Mouse (Mus musculus): ENCODE measurements at regions not wholly inside any gene's neighbourhood (a gene's known extent, or its start where the extent isn't known, plus 50 kb on each side); places are given as distances from the start of the nearest gene placed in this dataset.
"Not testable (repeated sequence)": the region's sequence is repeated elsewhere in the genome, so short reads cannot be mapped to it uniquely, and the experiment has no call there.

DNA sequence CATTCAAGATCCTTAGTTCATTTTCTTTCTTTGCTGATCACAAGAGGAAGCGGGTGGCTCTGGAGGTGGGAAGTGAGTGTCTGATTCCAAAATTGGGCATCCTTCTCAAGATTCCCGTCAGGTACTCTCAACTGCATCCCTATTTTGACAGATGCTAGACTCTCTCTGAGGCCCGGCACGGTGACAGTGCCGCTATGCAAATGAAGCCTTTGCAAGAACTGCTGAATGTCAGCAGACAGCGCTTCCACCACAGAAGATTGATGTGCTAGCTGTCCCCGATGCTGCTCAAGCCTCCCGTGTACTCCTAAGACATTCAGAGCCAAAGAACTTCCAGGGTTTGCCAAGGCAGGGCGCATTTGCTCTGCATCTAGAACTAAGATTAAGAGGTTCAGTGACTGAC is 50.9 kb upstream of the Cpne4 start:
- no peak for DNase-seq

DNA sequence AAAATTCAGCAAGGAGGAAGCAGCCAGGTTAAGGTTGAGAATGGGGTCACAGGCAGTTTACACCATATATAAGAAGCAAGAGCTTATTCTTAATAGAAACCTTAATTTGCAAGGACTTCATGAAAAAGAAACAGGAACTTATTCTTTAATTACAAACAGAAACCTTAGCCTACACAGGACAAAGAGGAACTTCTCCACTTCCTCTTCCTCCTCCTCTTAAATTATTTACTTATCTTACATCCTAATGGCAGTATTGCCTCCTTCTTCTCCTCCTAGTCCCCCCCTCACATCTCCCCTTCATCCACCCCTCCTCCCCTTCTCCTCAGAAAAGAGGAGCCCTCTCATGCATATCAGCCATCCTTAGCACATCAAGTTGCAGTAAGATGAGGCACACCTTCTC is 56.4 kb upstream of the Cpne4 start:
- no peak for DNase-seq

DNA sequence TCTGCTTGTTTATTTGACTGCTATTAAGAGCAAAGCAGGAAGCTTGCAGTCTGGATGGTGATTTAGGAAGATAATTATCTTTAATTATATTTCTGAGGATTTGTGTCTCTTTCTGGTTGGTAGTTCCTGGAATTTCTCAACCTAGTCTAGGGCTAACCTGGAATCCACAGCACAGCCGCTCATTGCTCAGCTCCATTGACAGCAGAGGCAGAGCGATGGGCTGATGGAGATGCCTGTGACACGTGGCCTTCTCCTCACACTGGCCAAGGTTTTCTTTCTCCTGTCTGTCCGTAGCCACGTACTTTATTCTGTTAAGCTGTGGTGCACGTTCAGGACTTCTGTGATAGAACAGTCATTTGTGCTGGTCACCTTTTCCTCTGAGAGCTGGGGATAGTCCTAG is 57.7 kb upstream of the Cpne4 start:
- no peak for DNase-seq

DNA sequence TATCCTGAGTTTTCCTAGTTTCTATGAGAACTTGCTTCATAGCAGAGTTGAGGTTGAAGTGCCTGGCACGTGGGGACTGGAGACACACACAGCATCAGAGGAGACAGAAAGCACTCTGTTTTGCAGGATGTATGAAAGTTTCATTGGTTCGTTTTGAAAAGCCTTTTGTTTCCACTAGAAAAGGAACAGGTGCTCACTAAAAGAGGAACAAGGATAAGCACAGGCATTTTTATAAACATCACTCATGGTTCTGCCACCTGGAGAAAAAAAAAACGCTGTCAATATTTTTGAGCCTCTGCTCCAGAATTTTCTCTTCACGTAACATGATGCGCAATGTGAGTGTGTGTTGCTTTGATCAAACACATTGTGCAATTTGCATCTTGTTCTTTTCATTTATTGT is 64.6 kb upstream of the Cpne4 start:
- DNase-seq, result no peak

DNA sequence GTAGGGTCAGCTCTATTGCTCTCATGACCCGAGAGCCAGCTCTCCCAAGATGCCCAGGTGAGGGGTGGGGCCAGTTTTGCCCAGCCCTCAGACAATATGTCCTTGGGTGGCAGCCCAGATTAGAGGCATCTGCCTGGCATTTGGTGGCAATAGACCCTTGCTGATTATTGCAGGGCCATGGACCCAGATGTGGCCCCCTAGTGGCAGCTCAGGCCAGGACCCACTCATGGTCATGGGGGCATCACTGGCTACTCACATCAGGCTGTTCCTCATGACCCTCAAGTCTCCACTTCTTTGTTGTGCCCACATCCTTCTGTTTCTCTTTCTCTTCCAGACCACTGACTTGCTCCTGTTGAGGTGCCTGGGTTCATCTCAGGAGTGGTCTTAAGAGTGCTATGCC is 66.4 kb upstream of the Cpne4 start:
- peak in 1 of 2 experiments; percentile 6 for DNase-seq

DNA sequence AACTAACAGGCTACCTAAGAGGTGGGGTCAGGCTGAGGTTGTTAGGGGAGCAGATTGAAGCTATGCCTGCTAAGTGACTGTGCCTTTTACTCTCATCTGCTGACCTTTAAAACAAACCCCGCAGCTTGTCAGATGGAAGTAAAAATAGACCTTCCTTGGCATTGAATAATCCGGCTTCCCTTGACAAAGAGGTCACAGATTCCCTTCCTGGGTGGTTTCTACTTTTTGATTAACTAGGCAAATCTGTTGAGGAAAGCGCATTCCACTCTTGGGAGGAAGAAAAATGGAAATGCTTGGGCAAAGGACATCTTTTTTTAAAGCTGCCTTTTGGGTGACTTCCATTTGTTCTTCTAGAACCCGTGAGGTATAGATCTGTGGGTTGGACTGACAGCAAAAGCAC is 72.3 kb upstream of the Cpne4 start:
- no peak for DNase-seq

DNA sequence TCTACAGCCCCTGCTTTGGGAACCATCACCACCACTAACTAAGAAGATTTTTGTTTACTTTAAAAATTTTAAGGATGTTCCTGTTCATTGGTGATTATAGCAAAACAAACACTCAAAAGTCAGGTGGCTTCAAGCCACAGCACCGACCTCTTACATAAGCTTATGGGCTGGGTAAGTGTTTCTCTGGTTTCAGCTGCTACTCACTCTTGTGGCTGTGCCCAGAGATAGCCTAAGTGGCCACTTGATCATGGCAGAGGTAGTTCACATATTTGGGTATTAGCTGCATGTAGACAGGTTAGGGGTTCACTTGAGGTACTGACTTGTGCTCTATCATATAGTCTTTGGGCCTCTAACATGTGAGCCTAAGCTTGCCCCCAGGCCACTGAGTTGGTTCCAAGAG is 79.8 kb upstream of the Cpne4 start:
- peak; percentile 10 to 54 for DNase-seq

DNA sequence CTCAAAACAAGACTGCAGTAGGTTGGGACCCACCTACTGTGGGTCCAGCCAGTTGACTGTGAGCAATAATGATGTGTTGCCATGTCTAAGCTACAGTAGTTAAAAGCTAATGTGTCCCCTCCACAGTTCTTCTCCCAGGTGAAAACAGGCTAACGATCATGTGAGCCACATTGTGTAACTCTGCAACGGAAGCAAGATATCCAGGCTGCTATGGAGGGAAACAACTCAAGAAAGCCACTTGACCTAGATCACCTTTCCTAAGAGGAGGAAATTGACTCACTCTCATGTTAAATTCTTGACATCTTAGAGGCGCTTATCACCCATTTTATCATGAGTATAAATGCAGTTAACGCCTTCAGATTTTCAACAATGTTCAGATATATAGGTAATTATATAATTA is 83.4 kb upstream of the Cpne4 start:
- peak in 1 of 2 experiments; percentile 8 for DNase-seq

DNA sequence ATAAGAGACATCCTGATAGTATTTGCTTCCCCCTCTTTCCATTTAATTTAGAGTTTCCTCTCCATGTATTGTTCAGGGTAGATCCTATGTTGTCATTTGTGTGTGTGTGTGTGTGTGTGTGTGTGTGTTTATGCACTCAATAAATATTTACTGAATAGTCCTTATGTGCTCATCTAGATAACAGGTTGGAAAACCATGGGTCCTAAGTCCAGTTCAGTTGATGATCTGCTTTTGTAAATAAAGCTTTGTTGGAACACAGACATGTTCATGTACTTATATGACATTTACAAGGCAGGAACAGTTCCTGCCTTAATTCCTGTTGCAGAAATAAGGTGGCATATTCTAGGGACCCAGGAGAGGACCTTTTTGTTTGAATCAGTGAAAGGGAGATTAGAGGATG is 87.0 kb upstream of the Cpne4 start:
- DNase-seq, result no peak

DNA sequence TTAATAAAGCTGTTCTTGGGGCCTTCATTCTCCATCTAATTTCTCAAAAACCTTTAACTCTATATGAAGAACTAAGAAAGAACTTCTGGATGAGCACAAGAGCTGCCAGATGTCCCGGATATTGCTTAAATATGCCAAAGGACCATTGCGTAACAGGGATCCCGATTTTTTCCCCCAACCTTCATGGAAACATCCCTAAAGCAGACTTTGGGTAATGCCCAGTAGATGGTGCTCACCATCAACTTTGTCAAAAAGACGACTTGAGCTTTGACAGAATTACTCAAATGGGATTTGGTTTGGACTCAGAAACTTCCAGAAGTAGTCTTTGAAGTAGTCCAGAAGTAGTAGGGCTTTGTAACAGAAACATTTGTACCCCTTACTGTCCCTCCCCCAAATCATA is 89.5 kb upstream of the Cpne4 start:
- DNase-seq, result no peak

DNA sequence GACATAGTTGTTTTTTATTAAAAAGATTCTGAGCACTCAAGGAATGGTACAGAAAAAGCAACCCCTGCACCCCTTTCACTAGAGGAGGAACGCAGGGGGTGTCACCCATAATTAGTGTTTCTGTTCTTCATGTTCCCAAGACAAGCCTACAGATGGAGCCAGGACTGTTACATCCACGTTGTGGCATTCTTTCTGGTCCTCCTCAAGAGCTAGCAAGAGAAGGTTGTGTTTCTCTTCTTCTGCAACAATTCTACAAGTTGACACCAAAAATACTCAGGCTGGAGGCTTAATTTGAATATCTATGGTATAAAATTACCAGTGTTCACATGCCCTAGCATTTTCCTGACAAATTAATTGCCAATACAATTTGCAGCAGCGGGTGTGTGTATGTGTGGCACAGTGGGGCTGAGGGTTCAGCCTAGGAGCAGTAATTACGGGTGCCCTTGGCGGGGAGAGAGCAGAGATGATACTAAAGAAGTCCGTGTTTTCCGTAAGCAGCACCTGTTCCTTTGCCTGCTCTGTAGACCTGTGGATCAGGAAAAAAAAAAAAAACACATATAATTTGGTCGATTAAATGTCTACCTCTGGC is 98.4 kb upstream of the Cpne4 start:
- no peak for DNase-seq

DNA sequence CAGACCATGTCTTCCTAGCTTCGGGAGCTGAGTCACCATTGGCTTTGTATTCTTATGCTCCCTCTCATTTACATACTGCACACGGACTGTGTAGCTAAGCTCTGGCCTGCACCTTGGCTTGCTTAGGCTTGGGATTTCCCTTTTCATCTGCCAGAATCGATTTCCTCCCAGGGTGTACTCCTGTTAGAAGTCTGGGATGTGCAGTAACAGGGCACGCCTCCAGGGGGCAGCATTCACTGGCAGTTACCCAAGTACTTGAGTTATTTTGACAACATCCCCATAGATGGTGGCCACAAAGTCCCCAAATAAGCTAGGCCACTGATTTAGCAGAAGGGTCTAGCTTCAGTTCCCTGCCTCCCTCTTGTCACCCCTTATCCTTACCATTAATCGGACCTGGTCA is 102.2 kb upstream of the Cpne4 start:
- peak; percentile 36 to 52 for DNase-seq

DNA sequence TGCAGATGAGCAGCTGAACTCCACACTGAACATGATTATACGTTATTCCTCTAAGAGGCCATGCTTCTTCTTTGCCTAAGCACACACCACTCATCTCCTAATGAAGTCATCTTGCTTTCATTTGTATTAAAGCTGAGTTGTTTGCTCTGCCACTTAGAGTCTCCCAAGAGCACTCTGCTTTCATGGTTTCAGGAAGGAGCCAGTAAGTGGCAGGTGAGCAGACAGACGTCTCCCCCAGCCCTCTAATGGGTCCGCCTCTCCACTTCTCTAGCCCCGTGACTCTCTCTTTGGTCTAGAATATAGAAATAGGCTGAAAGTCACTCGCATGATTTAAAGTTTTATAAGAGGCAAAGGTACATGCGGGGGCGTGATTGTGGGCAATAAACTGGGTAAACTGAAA is 103.8 kb upstream of the Cpne4 start:
- peak; percentile 34 to 66 for DNase-seq

DNA sequence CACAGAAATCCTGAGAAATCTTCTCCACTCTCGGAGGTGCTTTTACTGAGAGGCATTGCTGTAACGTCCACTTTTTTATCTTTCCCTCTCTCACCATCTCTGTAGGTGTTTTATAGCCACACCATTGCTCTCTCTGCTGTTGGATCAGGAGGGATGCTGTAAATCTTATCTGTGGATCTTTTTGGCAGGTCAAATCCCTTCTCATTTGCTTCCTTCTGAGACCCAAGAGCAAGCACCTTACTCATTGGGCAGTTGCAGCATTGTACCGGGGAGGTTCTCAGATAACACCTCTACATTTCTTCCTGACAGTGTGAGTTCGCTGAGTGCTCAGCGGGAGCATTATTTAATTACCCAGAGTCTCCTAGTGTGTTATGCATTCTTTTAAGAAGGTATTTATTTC is 75.5 kb upstream of the Acpp start:
- no peak for DNase-seq

DNA sequence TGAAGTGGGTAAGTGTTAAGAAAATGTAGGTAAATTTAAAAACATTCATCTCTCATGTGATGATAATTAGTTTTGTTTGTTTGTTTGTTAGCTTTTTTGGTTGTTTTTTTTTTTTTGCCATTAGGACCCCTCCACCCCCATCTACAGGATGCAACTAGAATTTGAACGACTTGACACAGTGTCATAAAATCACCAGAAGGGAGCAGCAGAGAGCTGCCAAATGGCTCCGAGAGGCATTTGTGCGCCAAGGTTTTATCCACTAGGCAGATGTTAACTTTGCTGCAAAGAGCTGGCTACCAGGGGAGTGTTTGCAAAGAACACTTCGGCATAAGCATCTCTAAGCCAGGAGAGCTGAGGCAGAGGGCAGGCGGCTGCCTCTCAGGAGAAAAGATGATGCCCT is 72.7 kb upstream of the Acpp start:
- peak; percentile 32 to 54 for DNase-seq

DNA sequence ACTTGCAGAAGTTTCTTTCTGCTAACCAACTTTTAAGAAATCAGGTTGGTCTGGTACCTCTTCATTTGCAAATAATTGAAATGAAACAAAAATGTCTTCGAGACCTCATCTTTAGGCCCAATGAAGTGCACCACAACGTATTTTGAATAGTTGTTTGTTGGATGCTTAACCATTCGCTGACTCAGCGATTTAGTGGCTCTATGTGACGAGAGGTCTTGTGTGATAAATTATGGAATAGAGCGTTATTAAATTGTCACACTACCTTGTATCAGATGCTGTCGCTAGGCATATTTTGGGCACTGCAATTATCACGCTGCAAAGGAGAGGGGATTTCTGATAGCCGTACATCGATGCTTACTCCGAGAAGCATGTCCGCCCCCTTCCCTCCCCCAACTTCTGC is 71.8 kb upstream of the Acpp start:
- no peak for DNase-seq

DNA sequence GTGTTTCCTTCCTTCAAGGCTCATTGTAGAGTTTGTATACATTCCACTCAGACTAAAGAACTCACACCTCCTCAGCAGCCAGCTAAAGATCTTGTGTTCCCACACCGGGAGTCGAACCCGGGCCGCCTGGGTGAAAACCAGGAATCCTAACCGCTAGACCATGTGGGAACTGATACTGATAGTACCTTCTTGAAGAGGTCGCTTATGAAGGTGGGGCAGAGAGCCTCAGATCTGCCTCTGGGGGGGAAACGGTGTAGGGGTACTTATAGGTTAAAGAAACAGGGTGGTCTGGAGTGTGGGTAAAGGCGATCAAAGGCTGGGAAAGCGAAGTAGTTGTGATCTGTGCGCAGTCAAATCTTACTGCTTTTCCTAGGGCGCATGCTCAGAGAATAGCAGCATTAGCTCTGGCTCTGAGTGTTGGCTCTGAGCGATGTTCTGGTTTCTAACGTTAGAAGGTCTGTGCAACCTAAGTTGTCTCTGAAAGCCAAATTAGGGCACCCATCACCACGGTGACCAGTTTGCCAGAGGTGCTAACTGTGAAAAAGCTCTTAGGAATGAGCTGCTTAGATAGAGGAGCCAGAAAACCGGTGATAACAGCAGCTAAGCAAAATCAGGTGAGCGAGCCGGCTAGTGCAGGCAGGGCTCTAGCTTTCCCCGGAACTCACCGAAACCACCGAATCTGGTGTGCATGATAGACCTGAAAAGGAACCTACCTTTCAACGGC is 71.2 kb upstream of the Acpp start:
- DNase-seq, result peak in 1 of 2 experiments; percentile 16

DNA sequence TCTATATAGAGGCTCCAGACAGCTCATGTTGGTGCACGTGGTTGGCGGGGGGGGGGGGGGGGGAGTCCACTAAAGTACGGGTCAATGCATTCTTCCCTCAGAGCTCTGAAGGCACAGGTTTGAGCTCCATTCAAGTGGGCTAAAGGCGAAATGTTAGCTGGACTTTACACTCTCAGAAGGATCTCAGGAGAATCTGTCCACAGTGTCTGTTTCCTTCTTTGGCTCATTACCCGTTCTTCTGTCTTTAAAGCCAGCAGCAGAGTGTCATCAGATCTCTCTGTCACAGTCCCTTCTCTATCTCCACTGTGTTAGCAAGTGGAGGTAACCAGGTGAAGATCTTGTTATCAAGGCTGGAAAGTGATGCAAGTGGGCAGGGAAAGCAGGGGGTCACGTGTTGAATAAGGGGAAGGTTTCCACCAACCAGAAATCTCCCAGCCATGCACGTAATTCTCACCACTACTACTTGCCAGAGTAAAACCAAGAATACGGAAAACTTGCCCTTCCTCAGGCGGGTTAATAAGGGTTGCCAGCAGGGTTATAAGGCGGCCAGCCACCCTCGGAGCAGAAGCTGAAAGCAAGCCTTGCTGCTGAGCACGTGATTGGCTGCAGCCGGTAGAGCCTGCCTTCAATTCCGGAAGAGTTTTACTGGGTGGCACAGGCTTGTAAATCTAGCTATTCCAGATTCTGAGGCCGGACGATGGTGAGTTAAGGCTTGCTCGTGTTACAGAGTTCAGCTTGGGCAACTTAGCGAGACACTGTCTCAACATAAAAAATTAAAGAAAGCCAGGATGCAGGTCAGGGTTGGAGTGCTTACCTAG is 70.2 kb upstream of the Acpp start:
- DNase-seq, result peak; percentile 26 to 47

DNA sequence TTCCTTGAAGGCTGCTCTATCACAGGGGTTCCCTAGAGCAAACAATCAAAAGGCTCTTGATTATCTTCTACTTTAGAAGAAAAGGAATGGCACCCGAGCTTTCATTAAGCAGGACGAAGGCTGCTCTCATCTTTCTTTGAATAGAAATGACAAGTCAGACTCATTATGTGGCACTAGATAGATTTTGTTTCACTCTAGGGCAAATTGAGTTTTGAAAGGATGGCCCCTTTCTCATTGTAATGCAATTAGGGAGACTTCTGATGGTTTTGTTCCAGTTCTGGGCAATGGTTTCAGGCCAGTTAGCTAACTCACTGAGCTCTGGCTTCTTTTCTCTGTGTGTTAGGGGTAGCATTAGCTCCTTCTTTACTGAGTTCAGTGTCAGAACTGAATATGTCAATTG is 69.5 kb upstream of the Acpp start:
- no peak for DNase-seq

DNA sequence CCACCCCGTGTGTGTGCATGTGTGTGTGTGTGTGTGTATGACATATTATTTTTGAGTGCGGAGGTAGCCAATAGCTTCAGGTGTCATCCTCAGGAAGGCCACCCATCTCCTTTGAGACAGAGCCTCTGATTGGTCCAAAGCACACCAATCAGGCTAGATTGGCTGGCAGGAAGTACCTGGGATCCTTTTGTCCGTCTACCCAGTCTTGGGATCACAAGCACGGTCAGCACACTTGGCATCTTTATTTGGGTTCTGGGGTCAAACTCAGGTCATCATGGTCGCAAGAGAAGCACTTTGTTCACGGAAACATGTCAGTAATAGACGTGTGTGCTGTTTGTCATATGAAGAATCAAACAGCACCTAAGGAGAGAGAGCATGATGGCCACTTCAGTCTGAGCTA is 68.9 kb upstream of the Acpp start:
- no peak for DNase-seq

DNA sequence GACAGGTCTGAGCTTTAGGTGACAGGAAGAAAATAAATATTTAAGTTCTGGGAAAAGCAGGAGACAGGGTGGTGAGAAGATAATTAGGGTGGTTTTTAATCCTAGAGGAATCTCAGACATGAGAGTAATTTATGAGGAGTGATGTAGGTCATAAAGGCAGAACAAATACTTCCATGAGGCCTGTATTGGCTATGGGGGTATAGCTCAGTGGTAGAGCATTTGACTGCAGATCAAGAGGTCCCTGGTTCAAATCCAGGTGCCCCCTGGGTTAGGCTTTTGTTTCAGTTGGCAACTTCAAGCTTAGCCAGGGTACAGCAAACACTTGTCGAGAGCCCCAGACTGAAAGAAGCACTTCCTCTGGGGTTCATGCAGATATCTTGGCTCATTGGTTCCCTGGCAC is 66.3 kb upstream of the Acpp start:
- no peak for DNase-seq

DNA sequence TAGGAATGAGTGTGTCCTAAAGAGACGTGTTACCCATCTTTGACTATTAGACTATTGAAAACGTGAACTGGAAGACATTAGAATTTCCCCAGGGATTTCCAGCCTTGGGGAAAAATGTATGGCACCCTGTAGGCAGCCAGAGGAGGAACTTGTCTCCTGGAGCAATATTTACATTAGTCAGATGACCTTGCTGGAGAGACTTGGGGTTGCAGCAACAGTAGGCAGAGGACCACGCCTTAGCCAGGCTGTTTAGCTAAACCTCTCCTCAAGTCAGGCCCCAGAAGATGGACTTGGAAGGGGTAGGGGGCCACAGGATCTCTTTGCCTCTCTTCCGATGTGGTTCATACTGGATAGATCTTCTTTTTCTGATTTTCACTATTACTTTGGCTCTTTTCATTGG is 64.1 kb upstream of the Acpp start:
- DNase-seq, result no peak

DNA sequence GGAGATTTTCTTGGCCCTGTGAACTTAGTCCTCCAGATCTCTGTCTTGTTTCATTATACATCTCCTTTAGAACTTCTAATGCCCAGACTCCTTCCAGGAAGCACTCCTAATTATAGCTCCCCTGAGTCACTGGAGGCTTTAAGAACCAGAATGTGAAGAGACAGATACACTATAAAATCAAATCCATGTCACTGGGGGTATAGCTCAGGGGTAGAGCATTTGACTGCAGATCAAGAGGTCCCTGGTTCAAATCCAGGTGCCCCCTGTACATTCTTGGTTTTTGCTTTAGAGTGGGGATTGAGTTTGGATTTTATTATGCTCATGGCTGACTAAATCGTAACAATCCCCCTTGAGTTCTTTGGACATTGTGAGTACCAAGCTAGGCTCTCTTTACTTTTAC is 62.4 kb upstream of the Acpp start:
- no peak for DNase-seq

DNA sequence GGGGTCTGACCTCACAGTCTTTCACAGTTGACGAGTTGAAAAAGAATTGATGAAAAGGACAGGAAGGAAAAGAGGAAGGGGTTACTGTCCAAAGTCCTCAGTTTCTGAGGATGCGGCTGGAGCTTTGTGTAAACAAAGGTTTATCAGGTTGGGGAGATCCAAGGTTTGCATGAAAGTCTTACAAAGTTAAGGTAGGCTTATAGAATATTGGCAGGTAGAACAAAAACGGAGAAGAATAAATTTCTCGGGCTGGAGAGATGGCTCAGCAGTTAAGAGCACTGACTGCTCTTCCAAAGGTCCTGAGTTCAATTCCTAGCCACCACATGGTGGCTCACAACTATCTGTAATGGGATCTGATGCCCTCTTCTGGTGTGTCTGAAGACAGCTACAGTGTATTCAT is 60.9 kb upstream of the Acpp start:
- not testable (repeated sequence) for DNase-seq
